Mouse (Mus musculus): ENCODE results near the gene Ap2a2.
A peak's percentile ranks its signal among the peaks of the same experiment; 100 is the strongest.

- TF ChIP-seq CTCF (IDR thresholded peaks at IDR 0.05) (peak; percentile 94), EP300 (IDR thresholded peaks at IDR 0.05) (no peak)
These were observed 37.0 kb upstream of the Ap2a2 start for GRCm38 (mm10) chr7:141524760-141525579.
